Mouse (Mus musculus): ENCODE measurements at regions not wholly inside any gene's neighbourhood (a gene's known extent, or its start where the extent isn't known, plus 50 kb on each side); places are given as distances from the start of the nearest gene placed in this dataset.

GRCm38 (mm10) chr6:143333493-143333892 lies 166.5 kb downstream of the Etnk1 start:
- no peaks in the 10 kb centered on the region for H3K9me3 ChIP-seq (ENCODE audit: control insufficient read depth)
- no peak for ATAC-seq
- H3K4me2 ChIP-seq (replicated peaks; ENCODE audit: low read depth), result no peak overlapping the region
- no peaks in the 10 kb centered on the region for H3K36me3 ChIP-seq (ENCODE audit: control insufficient read depth, insufficient read depth)
- no peaks in the 10 kb centered on the region for H3K27me3 ChIP-seq (replicated peaks; ENCODE audit: control insufficient read depth, insufficient read depth, low read length)
- H3K4me3 ChIP-seq (ENCODE audit: low read depth, low read length), result no peak overlapping the region
- H3K27ac ChIP-seq (ENCODE audit: low read depth, low read length), result no peak overlapping the region
- 82% methylated on average over 8 of the region's 8 CpGs for WGBS
- no peak overlapping the region for H3K9ac ChIP-seq (ENCODE audit: low read depth, low read length)
- H3K4me1 ChIP-seq (replicated peaks; ENCODE audit: control insufficient read depth, insufficient read depth, low read length), result no peaks in the 10 kb centered on the region
- TF ChIP-seq CTCF (IDR thresholded peaks at IDR 0.05; ENCODE audit: low read depth), result no peak

- Histone ChIP-seq H3K36me3 (ENCODE audit: control insufficient read depth, insufficient read depth) (no peaks in the 10 kb centered on the region), H3K4me3 (ENCODE audit: low read depth, low read length) (no peak overlapping the region), H3K9me3 (ENCODE audit: control insufficient read depth) (no peaks in the 10 kb centered on the region), H3K4me1 (replicated peaks; ENCODE audit: control insufficient read depth, insufficient read depth, low read length) (no peaks in the 10 kb centered on the region), H3K9ac (ENCODE audit: low read depth, low read length) (no peak overlapping the region), H3K27me3 (replicated peaks; ENCODE audit: control insufficient read depth, insufficient read depth, low read length) (no peaks in the 10 kb centered on the region), H3K27ac (ENCODE audit: low read depth, low read length) (no peak overlapping the region), H3K4me2 (replicated peaks; ENCODE audit: low read depth) (no peak overlapping the region)
- TF ChIP-seq CTCF (IDR thresholded peaks at IDR 0.05; ENCODE audit: low read depth), result no peak
- 50% methylated on average over 4 of the region's 4 CpGs for WGBS
- no peak for ATAC-seq
Observed at GRCm38 (mm10) chr6:143336574-143336973, 169.6 kb downstream of the Etnk1 start.

DNA sequence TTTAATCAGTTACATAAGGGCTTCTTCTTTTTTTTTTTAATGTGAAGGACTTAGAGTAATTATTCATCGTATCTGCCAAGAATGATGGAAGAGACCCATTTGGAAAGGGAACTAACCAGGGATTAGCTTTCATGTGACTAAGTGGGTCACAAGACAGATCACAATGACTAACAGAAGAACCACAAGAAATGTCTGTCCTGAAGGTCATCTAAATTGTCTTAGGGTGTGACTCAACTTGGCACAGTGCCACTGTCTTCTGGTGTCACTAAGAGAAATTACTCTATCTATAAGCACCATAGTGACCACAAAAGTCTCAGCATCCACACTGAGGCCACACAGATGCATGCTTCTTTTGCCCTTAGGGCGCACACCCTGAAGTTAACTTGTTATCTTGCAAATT lies 182.0 kb downstream of the Etnk1 start:
- Histone ChIP-seq H3K4me3 (ENCODE audit: low read depth, low read length) (no peak overlapping the region), H3K4me2 (replicated peaks; ENCODE audit: low read depth) (no peak overlapping the region), H3K27ac (ENCODE audit: low read depth, low read length) (no peak overlapping the region), H3K9me3 (ENCODE audit: control insufficient read depth) (no peaks in the 10 kb centered on the region), H3K9ac (ENCODE audit: low read depth, low read length) (no peak overlapping the region), H3K36me3 (ENCODE audit: control insufficient read depth, insufficient read depth) (no peaks in the 10 kb centered on the region), H3K27me3 (replicated peaks; ENCODE audit: control insufficient read depth, insufficient read depth, low read length) (no peaks in the 10 kb centered on the region), H3K4me1 (replicated peaks; ENCODE audit: control insufficient read depth, insufficient read depth, low read length) (no peaks in the 10 kb centered on the region)
- WGBS, result 87% methylated on average over 2 of the region's 2 CpGs
- no peak for ATAC-seq
- TF ChIP-seq CTCF (IDR thresholded peaks at IDR 0.05; ENCODE audit: low read depth), result no peak

DNA sequence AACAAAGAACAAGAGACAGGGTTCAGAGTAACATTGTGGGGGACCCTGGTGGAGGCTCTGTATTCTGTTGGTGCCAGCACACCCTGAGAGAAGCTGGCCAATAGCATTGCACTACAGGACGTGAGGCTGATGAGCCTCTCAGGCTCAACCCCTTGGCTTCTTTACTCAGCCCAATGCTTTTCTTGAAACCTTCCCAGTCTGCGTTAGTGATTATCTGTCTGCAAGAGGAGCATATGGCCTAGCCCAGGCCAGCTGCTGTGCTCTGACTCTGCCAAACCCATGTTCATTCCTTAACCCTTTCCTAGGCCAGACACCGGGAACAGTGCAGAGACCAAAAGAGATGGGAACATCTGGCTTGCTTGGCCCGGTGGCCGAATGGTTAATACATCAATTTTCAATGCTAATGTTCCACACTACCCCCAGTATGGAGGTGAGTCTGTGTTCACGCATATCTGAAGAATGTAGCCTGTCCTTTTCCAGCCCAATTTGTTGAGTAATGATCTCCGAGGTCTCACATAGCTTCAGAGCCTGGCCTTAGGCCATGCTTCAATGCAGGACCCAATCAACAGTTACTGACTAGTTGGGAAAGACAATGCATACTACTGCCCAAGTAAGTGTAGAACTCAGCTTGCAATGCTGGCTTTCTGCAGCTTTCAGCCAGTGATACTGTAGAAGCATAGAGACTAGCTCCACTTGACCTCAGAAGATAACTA lies 192.5 kb downstream of the Etnk1 start:
- 62% methylated on average over 7 of the region's 7 CpGs for whole genome bisulfite sequencing
- Histone ChIP-seq H3K36me3 (ENCODE audit: control insufficient read depth, insufficient read depth) (no peaks in the 10 kb centered on the region), H3K4me1 (replicated peaks; ENCODE audit: control insufficient read depth, insufficient read depth, low read length) (no peaks in the 10 kb centered on the region), H3K4me2 (replicated peaks; ENCODE audit: low read depth) (no peak overlapping the region), H3K4me3 (ENCODE audit: low read depth, low read length) (no peak overlapping the region), H3K27ac (ENCODE audit: low read depth, low read length) (no peak overlapping the region), H3K27me3 (replicated peaks; ENCODE audit: control insufficient read depth, insufficient read depth, low read length) (no peaks in the 10 kb centered on the region), H3K9me3 (ENCODE audit: control insufficient read depth) (no peaks in the 10 kb centered on the region), H3K9ac (ENCODE audit: low read depth, low read length) (no peak overlapping the region)
- ATAC-seq, result no peak
- TF ChIP-seq CTCF (IDR thresholded peaks at IDR 0.05; ENCODE audit: low read depth), result no peak

DNA sequence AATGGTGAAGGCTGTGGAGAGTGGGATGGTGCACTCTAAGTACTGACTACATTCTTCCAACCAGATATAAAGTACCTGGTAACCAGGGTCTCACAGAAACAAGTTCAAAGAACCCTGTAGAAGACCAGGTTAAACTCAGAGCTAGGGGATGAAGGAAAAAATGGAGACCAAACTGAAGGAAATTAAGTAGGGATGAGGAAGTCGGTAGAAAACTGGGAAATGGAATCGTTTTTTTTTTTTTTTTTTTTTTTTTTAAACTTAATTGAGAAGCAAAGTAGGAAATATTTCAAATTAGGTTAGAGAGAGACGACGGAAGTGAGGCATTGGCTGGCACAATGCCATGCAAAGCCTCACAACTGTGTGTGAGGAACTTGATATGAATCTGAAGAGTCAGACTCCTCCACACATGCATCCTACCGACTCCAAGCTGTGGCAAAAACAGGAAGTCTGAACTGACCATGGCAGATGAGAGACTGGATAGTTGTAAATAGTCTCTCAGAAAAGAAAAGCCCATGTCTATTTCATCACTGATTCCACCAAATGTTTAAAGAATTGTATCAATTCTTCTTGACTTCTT lies 194.2 kb downstream of the Etnk1 start:
- no peaks in the 10 kb centered on the region for H3K36me3 ChIP-seq (ENCODE audit: control insufficient read depth, insufficient read depth)
- no peaks in the 10 kb centered on the region for H3K9me3 ChIP-seq (ENCODE audit: control insufficient read depth)
- WGBS, result 70% methylated on average over 5 of the region's 5 CpGs
- no peaks in the 10 kb centered on the region for H3K4me1 ChIP-seq (replicated peaks; ENCODE audit: control insufficient read depth, insufficient read depth, low read length)
- ATAC-seq, result no peak
- H3K27me3 ChIP-seq (replicated peaks; ENCODE audit: control insufficient read depth, insufficient read depth, low read length), result no peaks in the 10 kb centered on the region
- no peak overlapping the region for H3K4me2 ChIP-seq (replicated peaks; ENCODE audit: low read depth)
- H3K4me3 ChIP-seq (ENCODE audit: low read depth, low read length), result no peak overlapping the region
- H3K27ac ChIP-seq (ENCODE audit: low read depth, low read length), result no peak overlapping the region
- no peak for TF ChIP-seq CTCF (IDR thresholded peaks at IDR 0.05; ENCODE audit: low read depth)
- H3K9ac ChIP-seq (ENCODE audit: low read depth, low read length), result no peak overlapping the region

- Histone ChIP-seq H3K36me3 (ENCODE audit: control insufficient read depth, insufficient read depth) (no peaks in the 10 kb centered on the region), H3K27me3 (replicated peaks; ENCODE audit: control insufficient read depth, insufficient read depth, low read length) (no peaks in the 10 kb centered on the region), H3K4me1 (replicated peaks; ENCODE audit: control insufficient read depth, insufficient read depth, low read length) (no peaks in the 10 kb centered on the region), H3K4me2 (replicated peaks; ENCODE audit: low read depth) (no peak overlapping the region), H3K4me3 (ENCODE audit: low read depth, low read length) (no peak overlapping the region), H3K9ac (ENCODE audit: low read depth, low read length) (no peak overlapping the region), H3K9me3 (ENCODE audit: control insufficient read depth) (no peaks in the 10 kb centered on the region), H3K27ac (ENCODE audit: low read depth, low read length) (no peak overlapping the region)
- TF ChIP-seq CTCF (IDR thresholded peaks at IDR 0.05; ENCODE audit: low read depth), result no peak
- ATAC-seq, result no peak
- WGBS, result 89% methylated on average over 2 of the region's 2 CpGs
Observed at GRCm38 (mm10) chr6:143361963-143362362, 194.9 kb downstream of the Etnk1 start.

Data from intestine, postnatal 0 days (tissue).